Mouse (Mus musculus) midbrain, embryonic 11.5 days (tissue): ENCODE measurements around the gene D630039A03Rik. TPM values are rescaled to one million over a fixed set of nuclear protein-coding genes. Genes with fewer than 3 reads are reported as not detected.

Source experiments
- ATAC-seq: fragments of 200-750 bp; cut with Nextera tagmentation; 2 replicates; pipeline ENCODE4 v1.8.0; 2017; ENCODE audit warnings: moderate TSS enrichment, moderate library complexity; ENCODE audit not compliant: low FRiP score
- DNase-seq: peaks from one replicate; pipeline ENCODE4 v3.0.0; 2015; ENCODE audit warnings: low spot score; ENCODE audit errors: missing footprints
- H3K27ac ChIP-seq: fragments of 300-500 bp; sonication (generic); 2 replicates; pipeline ENCODE4 v1.5.1; 2014; ENCODE audit warnings: low read depth, low read length
- H3K27me3 ChIP-seq: fragments of 300-500 bp; sonication (generic); 2 replicates; pipeline ENCODE4 v1.6.1; 2014; ENCODE audit warnings: mild to moderate bottlenecking, low read length, moderate library complexity, mixed read lengths; ENCODE audit not compliant: control insufficient read depth, insufficient read depth
- H3K36me3 ChIP-seq: fragments of 300-500 bp; sonication (generic); 2 replicates; pipeline ENCODE4 v1.6.1; 2014; ENCODE audit warnings: mild to moderate bottlenecking, low read length, moderate library complexity, mixed read lengths; ENCODE audit not compliant: control insufficient read depth, insufficient read depth
- H3K4me1 ChIP-seq: fragments of 300-500 bp; sonication (generic); 2 replicates; pipeline ENCODE4 v1.6.1; 2014; ENCODE audit warnings: low read length; ENCODE audit not compliant: control insufficient read depth, insufficient read depth
- H3K4me2 ChIP-seq: fragments of 300-500 bp; sonication (generic); 2 replicates; pipeline ENCODE4 v1.6.1; 2014; ENCODE audit warnings: mild to moderate bottlenecking, moderate library complexity
- H3K4me3 ChIP-seq: fragments of 300-500 bp; sonication (generic); 2 replicates; pipeline ENCODE4 v1.5.1; 2014; ENCODE audit warnings: low read depth, low read length
- H3K9ac ChIP-seq: fragments of 300-500 bp; sonication (generic); 2 replicates; pipeline ENCODE4 v1.6.1; 2014; ENCODE audit warnings: low read length
- H3K9me3 ChIP-seq: fragments of 300-500 bp; sonication (generic); 2 replicates; pipeline ENCODE4 v1.6.1; 2016; ENCODE audit warnings: low read length; ENCODE audit not compliant: control insufficient read depth
- WGBS: fragments of 180-500 bp; shearing (Covaris S2); extraction: QIAGEN DNeasy Blood & Tissue Kit; methylation state at CpG from one replicate; pipeline ENCODE4 v1.1.7; 2014; 5-methylcytosine and 5-hydroxymethylcytosine counted together
- polyA plus RNA-seq: library from polyadenylated mRNA; unstranded; fragments of >200 nt; fragmentation: Nextera tagmentation; extraction: Ambion mirVana; gene quantifications from 2 replicates; pipeline ENCODE4 v1.2.1, GENCODE M21; 2014

The D630039A03Rik gene
- polyA plus RNA-seq, 1 experiment from 2014 or later = 0.04 TPM

DNA sequence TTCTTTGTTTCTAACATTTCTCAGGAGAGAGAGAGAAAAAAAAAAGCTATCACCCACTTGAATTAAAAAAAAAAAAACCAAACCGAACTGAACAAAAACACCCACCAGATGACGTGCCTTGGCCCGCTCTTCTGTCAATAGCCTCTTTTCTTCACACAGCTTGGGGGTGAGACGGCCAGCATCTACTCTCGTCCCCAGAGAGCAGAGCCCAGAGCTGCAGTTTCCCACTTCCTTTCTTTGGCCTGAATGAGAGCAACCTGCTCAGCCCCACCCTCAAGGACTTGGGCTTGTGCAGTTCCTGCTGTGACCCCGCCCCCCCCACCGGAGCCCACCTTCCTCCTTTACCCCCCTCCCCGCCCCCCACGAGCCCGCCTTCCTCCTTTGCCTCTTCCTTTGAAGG is 48.6 kb downstream of the D630039A03Rik start:
- Histone ChIP-seq H3K4me2 (no peak overlapping the region), H3K4me1 (no peaks in the 10 kb centered on the region), H3K9me3 (no peaks in the 10 kb centered on the region), H3K27ac (no peak overlapping the region), H3K27me3 (no peaks in the 10 kb centered on the region), H3K4me3 (no peak overlapping the region), H3K36me3 (no peaks in the 10 kb centered on the region), H3K9ac (no peak overlapping the region)
- 35% methylated on average over 10 of the region's 10 CpGs for whole genome bisulfite sequencing
- no peak for DNase-seq
- no peak for ATAC-seq

DNA sequence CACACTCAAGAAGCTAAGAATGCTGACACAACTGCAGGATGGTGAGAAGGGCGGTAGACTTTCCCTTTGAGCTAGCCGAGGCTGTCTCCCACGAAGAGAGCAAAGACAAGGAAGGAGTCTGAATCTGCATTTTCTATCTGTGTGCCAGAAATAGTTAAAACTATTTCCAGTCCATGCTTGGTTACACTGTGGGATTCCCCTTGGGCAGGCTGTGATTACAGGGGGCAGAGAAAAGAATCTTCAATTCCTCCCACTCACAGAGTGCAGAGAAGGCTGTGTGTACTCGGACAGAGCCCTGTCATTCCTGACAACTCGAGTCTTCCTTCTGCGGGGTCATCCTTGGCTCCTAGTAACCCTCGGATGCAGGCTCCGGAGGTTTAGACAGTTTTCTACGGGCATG is 49.1 kb downstream of the D630039A03Rik start:
- no peak overlapping the region for H3K4me3 ChIP-seq
- no peaks in the 10 kb centered on the region for H3K9me3 ChIP-seq
- no peak for ATAC-seq
- H3K27ac ChIP-seq = no peak overlapping the region
- H3K9ac ChIP-seq = no peak overlapping the region
- no peak overlapping the region for H3K4me2 ChIP-seq
- WGBS = 75% methylated on average over 9 of the region's 9 CpGs
- no peak for DNase-seq
- H3K27me3 ChIP-seq = no peaks in the 10 kb centered on the region
- H3K36me3 ChIP-seq = no peaks in the 10 kb centered on the region
- H3K4me1 ChIP-seq = no peaks in the 10 kb centered on the region

DNA sequence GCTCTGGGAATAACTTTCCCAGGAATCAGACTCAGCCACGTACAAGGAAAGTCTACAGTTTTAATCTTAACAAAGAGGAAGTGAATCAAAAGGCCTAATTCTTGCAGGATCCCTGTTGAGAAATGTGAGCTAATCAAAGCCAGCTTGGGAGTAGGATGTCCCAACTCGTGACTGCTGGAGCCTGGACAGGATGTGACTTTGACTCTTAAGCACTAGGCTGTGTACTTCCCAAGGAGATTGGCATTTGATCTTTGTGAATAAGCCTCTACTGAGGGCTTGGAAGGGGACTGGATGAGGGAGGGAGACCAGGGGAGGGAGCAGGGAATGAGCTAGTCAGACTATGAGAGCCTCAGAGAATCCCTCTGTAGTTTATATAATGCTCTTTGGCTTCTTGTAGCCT is 50.0 kb downstream of the D630039A03Rik start:
- DNase-seq = no peak
- WGBS = 10% methylated on average over 2 of the region's 2 CpGs
- ATAC-seq = no peak

DNA sequence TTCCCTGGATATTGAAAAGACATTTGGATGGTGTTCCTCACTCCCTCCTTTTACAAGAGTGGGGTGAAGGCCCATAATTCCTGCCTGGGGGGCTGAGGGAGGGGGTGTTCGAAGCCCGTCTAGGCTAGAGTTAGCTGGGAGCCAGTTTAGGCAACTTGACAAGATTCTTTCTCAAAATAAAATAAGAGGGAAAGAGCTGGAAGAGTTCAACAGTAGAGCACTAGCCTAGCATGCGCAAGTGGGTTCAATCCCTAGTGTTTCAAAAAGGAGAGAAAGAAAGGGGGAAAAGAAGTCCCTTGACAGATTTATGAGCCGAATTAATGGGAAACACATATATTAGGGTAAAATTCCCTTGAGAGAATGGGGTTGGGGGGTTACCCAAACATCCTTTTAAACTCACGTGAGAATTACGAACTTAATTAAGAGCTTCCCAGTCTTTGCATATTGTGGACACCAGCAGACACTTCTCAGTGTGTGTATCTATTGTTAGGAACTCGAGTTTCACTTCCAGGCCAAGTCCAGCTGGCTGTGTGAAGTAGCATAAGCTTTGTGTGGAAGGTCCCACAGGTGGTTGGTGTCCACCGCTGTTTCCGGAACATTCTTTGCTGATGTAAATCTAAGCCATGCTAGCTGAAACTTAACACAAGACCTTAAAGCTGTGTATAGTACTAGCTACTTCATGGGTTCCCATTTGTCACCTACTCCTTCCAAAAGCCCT is 53.7 kb downstream of the D630039A03Rik start:
- DNase-seq (no peak), ATAC-seq (no peak)
- no peak overlapping the region for H3K9ac ChIP-seq
- no peaks in the 10 kb centered on the region for H3K27me3 ChIP-seq
- no peaks in the 10 kb centered on the region for H3K4me1 ChIP-seq
- H3K4me2 ChIP-seq = no peak overlapping the region
- no peak overlapping the region for H3K27ac ChIP-seq
- no peaks in the 10 kb centered on the region for H3K36me3 ChIP-seq
- no peak overlapping the region for H3K4me3 ChIP-seq
- H3K9me3 ChIP-seq = no peaks in the 10 kb centered on the region
- WGBS = 85% methylated on average over 9 of the region's 9 CpGs

More for the DNA sequence above, 50.0 kb downstream of the D630039A03Rik start:
- Histone ChIP-seq H3K9me3 (no peaks in the 10 kb centered on the region), H3K27me3 (no peaks in the 10 kb centered on the region), H3K4me1 (no peaks in the 10 kb centered on the region), H3K4me2 (no peak overlapping the region), H3K27ac (no peak overlapping the region), H3K36me3 (no peaks in the 10 kb centered on the region), H3K4me3 (no peak overlapping the region), H3K9ac (no peak overlapping the region)

DNA sequence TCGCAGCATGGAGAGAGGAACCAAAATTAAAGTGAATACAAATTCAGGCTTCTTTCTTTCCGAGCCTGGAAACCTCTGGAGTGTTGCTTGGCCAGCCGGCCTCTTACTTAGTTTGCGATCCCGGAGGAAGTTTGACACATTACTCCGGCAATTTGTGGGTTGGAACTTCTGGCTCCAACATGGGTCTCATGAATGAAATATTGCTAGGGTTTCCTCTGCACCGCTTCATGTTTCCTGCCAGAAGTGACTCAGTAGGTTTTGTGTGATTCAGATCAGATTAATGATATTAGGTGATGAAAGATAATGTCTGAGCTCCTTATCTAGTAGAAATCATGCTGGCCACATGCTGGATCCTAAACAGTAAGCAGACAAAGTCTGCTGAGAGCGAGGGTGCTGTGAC is 54.2 kb downstream of the D630039A03Rik start:
- no peak overlapping the region for H3K9ac ChIP-seq
- no peak for ATAC-seq
- 93% methylated on average over 8 of the region's 8 CpGs for WGBS

DNA sequence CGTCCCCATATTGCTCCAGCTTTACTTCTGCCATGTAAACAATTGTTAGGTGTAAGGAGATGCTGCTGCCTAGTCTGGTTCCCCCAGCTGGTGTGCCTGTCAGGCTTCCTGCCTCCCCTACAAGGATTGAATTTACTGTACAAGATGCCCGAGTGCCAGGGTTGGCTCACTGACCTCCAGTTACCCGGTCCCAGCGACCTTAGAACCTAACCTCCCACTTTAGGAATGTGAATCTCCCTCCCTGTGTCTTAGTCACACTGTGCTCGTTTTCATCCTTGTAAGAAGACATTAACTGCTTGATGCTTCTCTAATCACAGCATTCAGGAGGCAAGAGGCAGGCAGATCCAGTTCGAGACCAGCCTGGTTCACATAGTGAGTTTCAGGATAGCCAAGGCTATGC is 54.9 kb downstream of the D630039A03Rik start:
- no peak overlapping the region for H3K4me3 ChIP-seq
- H3K9me3 ChIP-seq = no peaks in the 10 kb centered on the region
- H3K4me1 ChIP-seq = no peaks in the 10 kb centered on the region
- no peak overlapping the region for H3K4me2 ChIP-seq
- no peak overlapping the region for H3K27ac ChIP-seq
- 74% methylated on average over 6 of the region's 6 CpGs for WGBS
- no peak for DNase-seq
- peaks cover 3% of the 10 kb centered on the region; the same call in 1 of the 2 replicates for H3K36me3 ChIP-seq
- no peak for ATAC-seq
- H3K9ac ChIP-seq = no peak overlapping the region
- no peaks in the 10 kb centered on the region for H3K27me3 ChIP-seq

More for the DNA sequence above, 54.2 kb downstream of the D630039A03Rik start:
- Histone ChIP-seq H3K27me3 (no peaks in the 10 kb centered on the region), H3K27ac (no peak overlapping the region), H3K4me2 (no peak overlapping the region), H3K4me1 (no peaks in the 10 kb centered on the region), H3K9me3 (no peaks in the 10 kb centered on the region), H3K4me3 (no peak overlapping the region), H3K36me3 (no peaks in the 10 kb centered on the region)
- DNase-seq = no peak

DNA sequence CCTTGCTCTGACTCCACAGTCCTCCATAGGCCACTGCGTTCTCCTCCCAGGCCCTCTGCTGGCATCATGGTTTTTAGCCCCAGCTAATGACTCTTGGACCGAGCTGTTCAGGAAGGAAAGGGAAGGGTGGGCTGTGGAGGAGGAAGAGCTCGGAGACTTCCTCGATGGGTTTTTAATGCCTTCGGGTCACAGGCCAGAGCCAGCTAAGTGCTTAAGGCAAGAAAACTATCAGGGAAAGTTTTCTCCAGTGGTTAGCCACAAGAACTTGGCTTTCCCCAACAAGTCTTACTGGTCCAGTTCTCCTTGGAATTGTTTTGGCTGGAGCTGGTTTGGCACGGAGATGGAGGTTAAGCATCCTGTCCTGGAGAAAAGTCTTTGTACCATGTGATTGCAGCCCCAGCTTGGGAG is 55.9 kb downstream of the D630039A03Rik start:
- no peak overlapping the region for H3K27ac ChIP-seq
- no peak overlapping the region for H3K4me2 ChIP-seq
- H3K36me3 ChIP-seq = peaks cover 9% of the 10 kb centered on the region
- WGBS = 89% methylated on average over 6 of the region's 6 CpGs
- DNase-seq (no peak), ATAC-seq (no peak)
- H3K9me3 ChIP-seq = no peaks in the 10 kb centered on the region
- no peak overlapping the region for H3K9ac ChIP-seq
- no peaks in the 10 kb centered on the region for H3K4me1 ChIP-seq
- H3K4me3 ChIP-seq = no peak overlapping the region
- H3K27me3 ChIP-seq = no peaks in the 10 kb centered on the region

Other genes starting within 250 kb of the D630039A03Rik start
- 17.9 and 18.9 TPM in 2 replicates for gene Akap2, start 198.6 kb downstream of the D630039A03Rik start, polyA plus RNA-seq
- gene Txn1, start 40.1 kb upstream of the D630039A03Rik start, polyA plus RNA-seq = 404 and 408 TPM in 2 replicates
- not detected in 2 replicates for gene Txndc8, start 92.8 kb upstream of the D630039A03Rik start, polyA plus RNA-seq